Mouse (Mus musculus): ENCODE results near the gene Mob3b.

Mob3b gene

DNA sequence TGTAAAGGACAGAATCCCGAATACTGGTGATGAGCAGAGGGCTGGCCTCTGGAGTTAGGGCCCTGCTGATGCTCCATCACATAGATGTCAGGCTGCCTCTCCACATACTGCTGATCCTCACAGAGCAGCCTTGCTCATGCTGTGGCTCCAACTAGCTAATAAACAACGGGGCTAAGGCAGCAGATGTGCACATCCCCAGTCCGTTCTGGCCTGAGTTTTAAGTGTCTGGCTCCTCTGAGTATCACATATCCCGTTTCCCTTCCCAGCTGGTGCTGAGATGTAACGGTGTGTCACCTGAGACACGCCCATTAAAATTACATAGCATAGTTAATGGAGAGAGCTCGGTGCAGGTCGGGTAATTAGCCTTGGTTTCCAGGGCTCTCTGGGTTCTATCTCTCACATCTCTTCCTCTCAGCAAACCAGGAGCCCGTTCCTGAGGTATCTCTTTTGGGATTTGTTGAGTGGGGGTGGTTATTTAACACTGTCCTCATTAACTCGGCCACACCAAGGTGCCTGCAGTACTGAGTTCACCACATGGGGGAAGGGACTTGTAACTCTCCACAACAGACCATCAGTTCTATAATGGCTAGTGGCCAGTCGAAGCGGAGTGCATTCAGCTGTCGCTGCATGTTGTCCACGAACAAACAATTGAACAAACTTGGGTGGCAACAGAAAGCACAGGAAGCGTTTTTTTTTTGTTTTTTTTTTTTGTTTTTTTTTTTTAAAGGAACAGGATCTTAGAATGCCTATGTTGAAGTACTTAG, 92.0 kb downstream of the Mob3b start:
- DNase-seq (ENCODE audit: low spot score in 2 of 2), result no peak

DNA sequence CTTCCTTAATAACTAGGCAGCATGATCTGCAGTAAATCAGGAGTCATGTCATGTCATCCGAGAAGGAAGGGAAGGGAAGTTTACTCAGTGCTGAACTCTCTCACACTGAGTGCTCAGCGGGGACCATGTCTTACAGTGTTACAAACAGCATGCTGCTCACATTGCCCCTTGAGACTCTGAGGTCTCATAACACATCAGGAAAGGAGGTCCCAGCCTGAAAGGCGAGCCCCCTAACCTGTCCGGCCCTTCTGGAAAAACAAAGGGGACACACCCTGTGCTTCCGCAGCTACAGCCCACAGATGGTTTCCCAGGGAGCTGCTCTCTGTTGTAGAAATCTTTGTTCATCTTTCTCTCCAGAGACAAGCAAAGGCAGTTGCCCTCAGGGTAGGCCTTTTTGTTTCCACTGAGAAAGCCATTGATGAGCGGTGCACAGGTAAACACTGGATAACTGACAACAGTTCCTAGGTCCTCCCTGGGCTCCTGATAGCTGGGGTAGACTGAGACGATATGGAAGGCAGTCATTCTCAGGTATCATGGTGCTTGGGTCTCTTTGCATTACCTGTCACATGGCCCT, 94.1 kb downstream of the Mob3b start:
- DNase-seq (ENCODE audit: low spot score in 2 of 2), result no peak

DNA sequence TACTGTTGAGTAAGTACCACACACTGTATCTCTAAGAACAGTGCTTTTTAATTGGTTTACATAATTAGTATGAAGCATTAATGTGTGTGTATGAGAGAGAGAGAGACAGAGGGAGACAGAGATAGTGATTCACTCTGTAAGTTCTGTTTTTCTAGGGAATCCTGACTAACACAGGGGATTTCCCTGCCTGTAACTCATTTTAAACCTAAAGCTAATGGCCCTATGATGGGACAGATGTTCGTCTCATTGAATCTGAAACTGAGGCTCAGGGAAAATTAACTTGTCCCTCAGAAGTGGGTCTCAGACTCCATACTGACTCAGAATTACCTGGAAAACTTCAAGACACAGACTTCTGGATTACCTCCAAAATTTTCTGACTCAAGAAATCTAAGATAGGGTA, 96.3 kb downstream of the Mob3b start:
- DNase-seq (ENCODE audit: low spot score in 2 of 2), result no peak

DNA sequence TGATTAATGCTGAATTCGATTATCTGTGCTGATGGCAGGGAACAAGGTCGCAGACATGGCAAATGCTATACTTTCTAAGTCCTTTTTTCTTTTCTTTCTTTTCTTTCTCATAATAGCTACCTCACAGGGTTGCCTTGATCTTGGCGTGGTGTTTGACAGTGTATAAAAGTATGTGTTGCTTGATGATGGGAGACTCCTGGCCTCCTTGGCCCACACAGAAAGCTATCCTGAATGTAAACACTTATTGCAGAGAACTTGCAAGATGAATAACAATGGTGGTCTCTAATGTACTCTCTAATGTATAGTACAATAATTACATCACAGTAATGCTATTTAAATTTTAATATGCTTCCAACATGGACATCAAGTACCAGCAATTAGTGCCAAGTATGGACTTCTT, 96.9 kb downstream of the Mob3b start:
- DNase-seq (ENCODE audit: low spot score in 2 of 2), result no peak

DNA sequence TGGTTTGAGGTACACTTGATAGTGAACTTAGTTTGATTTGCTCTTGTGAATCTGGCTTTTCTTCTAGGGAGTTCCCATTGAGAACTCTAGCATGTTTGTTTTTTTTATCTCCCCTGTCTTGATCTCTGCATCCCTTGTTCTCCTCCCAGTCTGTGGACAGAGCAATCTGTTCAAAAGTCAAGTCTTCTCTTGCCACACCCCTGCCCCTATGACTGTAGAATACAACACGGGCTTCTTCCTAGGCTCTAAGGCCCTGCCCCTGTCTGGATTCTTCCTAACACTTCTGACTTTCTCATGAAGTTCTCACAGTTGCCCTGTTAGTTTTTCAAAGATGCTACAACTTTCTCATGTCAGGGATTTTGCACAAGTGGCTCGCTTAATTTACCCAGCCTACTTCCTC, 102.9 kb downstream of the Mob3b start:
- no peak for DNase-seq (ENCODE audit: low spot score in 2 of 2)

DNA sequence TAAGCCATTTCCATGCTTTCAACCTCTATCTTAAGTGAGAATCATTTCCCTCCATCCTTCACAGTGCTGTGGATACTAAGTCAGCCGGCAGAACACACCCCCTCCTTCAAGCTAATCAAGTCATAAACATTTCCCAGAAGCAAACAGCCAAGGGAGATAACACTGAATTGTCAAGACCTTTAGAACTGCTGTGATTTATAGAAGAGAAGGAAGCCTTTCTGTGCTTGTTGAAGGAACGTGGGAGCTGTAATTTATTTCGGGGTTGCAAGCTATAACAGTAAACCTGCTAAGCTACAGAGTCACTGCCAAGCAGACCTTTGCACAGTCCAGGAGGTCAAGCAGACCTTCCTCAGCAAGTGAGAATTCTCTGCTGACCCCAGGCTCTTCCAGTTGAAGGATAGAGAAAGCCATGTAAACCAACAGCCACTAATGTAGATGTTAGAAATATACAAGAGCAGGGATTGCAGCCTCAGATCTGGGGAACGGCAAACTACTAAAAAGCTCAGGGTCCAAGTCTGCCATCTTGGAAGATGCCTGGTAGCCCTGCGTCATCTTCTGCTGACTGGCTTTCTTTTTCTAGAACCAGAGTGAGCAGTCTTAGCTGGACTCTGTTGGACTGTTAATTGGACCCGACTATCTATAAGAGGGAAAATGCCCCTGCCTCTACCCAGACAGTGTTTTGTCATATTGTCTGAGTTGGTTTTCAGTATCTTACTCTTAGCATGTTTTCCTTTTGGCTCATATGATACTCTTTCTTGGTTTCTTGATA, 104.9 kb downstream of the Mob3b start:
- no peak for DNase-seq (ENCODE audit: low spot score in 2 of 2)

DNA sequence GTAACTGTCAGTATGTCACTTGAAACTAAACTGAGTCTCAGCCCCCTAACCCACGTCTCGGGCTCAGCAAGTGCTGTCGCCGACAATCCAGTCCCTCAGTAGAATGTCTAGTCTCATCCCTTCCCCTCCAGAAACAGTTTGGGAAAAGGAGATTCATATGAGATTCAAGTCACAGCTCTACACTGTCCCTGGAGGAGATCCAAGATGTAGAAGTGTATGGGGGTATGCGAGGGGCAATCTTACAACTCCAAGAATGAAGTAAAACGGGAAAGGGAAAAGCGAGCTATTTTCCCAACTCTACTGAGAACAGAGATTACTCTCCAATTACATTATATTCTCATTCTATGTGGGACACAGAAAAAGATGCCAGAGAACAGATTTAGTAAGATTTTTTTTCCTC, 106.1 kb downstream of the Mob3b start:
- DNase-seq (ENCODE audit: low spot score in 2 of 2), result no peak

DNA sequence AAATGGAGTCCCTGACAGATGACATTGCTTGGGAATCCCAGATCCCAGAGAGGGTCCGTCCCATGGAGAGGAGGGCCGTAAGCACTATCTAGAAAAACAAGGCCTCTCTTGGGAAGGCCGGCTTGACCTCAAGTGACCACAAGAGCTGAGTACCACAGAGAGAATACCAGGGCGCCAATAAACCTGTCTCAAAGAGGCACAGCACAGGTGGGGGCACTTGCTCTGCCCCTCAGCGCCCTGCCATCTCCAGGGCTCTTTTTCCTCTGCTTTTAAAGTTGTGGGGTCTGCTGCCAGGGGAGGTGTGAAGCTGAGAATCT, 107.6 kb downstream of the Mob3b start:
- DNase-seq (ENCODE audit: low spot score in 2 of 2), result no peak

DNA sequence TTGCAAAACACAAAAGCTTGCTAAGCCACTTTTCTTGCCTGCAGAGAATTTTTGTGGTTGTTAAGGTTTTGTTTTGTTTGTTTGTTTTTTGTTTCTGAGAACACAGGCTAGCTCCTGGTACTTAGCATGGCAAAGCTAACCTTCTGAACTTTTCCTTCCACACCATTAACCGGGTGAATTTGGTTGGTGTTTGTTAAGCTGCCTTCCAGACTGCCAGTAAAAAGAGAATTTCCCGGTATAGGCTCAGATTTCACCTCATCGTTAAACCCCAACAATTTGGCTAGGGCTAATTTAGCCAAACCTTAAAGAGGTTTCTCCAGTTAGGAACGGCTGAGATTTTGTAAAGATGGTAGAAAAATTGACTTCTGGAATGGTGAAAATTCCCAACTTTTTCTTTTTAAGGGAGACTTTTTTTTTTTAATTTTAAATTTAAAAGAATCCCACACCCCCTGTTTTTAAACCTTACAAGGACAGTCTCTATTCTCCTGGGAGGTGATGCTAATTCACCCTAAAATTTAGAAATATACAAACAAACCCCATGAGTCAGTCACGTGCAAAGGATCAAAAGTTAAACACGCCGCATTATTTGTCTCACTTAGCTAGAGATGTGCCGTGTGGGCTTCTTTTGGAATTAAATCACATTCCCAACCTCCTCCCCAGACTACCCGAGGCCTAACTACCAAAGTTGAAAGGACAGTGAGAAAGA, 108.1 kb downstream of the Mob3b start:
- DNase-seq (ENCODE audit: low spot score in 2 of 2), result no peak

DNA sequence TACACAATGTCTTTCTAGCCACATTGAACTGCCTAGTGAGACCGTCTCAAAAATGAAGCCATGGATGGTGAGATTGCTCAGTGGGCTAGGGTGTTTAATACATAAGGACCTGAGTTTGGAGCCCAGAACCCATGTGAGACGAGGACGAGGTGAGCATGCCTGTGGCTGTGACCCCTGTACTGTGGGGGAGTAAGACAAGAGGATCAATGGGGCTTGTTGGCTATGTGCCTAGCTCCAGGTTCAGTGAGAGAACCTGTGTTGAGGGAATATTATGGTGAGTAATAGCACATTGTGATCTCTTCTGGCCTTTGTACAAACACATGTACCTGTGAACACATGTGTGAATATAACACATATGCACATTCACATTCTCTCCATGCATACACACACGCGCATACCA, 116.4 kb downstream of the Mob3b start:
- DNase-seq (ENCODE audit: low spot score in 2 of 2), result no peak

DNA sequence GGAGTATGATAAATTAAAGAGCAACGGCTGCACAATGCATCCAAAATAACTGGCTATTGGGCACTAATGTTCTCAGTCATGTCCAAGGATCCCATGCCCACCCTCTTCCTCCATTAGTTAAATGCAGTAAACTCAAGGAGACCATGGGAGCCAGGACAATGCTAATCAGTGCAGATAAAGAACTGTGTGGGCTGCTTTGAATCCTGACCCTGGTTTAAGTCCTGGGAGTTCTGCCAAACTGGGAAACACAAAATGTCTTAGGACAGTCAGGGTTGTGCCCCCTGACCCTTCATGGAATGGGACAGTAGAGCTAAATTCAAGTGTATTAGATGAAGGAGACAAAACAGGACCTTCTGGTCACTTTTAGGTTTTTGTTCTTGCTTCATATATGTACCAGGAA, 117.0 kb downstream of the Mob3b start:
- DNase-seq (ENCODE audit: low spot score in 2 of 2), result no peak

DNA sequence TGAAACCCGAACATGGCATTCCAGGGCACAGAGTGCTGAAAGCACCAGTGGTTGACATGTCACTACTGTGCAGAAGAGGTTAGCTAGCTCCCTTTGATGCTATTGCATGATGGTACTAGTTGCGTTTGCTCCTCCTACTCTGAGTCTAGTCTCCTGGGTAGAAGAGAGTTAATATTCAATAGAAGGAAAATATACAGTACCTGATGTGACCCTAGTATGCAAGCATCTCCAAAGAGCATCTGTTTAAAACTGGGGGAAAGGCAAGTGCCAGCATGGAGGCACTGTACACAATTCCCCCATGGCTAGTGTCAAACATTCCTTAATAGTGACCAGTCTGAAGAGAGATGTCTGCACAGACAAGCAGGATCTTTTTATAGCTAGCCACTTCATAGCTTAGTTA, 119.5 kb downstream of the Mob3b start:
- DNase-seq (ENCODE audit: low spot score in 2 of 2), result no peak

DNA sequence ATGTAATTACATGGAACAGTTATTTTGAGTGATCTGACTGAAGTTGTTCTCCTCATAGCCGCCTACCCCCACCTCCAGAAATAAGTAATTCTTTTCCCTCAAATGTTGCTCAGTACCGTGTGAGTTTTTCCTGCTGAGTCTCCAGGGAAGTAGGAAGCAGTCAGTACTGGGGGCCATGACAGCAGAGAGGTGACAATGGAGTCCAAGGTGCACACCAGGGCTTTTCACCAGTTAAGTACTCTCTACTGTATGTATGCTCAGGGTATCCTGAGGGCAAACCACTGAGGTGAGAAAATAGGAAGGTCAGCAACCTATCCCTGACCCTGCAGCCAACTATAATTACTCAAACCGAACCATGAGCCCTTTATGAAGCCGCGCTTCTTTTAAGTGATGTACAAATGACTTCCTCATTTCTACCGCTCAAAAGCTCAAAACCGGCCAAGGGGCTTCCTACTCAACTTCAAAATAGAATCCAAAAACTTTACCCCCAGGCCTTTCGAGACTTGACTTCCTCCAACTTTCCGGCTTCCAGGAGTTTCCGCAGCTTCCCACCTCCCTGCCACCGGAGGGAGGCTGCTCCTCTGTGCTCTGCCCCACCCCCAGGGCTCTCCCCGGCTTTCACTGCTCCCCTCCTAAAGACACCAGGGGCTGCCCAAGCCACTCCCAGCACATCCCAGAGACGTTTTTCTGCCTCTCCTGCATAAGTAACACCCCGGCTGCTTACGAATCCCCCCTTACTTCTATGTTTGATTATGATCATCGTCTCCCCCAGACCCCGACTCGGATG, 122.6 kb downstream of the Mob3b start:
- DNase-seq (ENCODE audit: low spot score in 2 of 2), result no peak

DNA sequence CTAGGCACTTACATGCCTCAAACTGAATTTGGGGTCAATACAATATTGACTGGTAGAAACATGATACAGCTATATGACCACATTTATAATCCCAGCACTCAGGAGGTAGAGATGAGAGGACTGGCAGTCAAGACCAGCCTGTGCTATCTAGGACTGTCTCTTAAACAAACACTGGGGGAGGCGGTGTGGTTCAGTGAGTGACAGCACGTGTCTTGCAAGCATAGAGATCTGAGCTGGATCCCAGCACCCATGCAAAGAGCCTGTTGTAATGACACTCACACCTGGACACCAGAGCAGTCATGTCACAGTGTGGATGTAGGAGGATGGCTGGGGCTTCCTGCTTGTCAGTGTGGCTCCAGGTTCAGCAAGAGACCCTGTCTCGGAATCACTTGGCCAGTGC, 124.5 kb downstream of the Mob3b start:
- DNase-seq (ENCODE audit: low spot score in 2 of 2), result no peak

DNA sequence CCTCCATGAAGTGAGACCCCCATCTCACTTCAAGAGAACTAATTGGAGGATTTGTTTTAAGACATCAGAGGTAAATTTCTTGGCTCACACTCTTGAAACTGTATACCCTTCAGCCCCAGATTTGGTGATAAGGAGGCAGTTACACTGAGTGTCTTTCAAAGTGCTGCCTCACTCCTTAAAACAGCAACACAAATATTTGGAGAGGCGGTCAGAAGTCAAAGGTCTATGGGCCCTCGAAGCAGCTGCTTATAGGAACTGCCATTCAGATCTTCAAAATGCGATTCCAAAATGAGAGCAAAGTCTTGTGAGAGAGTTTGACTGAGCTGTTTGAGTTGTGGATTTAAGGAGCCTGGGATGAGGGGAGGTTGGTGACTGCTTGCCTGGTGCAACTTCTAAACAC, 125.7 kb downstream of the Mob3b start:
- DNase-seq (ENCODE audit: low spot score in 2 of 2), result no peak

DNA sequence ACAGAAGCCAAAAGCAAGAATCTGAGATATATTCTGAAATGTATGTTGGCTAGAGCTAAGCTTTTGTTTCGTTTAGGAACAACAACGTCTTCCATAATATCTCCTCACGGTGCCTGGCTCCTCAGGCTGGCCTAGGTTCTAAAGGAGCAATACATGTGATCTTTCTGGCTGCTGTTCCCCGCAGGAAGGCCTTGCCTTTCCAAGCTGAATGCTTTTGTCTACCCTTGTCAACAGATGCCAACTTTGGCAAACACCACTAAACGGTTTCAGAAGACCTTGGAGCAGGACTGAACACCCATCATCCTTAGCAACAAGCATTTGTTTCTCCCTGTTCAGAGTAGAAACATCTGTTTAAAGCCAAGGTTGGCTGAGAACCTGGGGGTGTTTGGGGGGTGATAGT, 126.1 kb downstream of the Mob3b start:
- DNase-seq (ENCODE audit: low spot score in 2 of 2), result no peak

DNA sequence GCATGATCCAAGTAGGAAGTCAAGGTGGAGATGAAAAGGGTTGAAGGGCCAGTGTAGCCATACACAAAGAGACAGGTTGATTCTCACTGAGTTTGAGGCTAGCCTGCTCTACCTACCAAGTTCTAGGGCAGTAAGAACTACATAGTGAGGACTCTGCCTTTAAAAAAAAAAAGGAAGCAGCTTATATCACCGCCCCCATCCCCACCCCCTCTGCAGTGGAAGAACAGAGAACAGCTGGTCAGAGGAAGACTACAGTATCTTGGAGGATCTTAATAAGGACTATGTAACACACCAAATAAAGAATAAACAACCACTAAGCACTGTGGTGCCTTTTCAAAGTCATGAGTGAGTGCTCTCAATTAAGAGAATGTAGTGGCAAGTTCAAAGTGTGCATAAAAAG, 138.9 kb downstream of the Mob3b start:
- DNase-seq (ENCODE audit: low spot score in 2 of 2), result no peak

DNA sequence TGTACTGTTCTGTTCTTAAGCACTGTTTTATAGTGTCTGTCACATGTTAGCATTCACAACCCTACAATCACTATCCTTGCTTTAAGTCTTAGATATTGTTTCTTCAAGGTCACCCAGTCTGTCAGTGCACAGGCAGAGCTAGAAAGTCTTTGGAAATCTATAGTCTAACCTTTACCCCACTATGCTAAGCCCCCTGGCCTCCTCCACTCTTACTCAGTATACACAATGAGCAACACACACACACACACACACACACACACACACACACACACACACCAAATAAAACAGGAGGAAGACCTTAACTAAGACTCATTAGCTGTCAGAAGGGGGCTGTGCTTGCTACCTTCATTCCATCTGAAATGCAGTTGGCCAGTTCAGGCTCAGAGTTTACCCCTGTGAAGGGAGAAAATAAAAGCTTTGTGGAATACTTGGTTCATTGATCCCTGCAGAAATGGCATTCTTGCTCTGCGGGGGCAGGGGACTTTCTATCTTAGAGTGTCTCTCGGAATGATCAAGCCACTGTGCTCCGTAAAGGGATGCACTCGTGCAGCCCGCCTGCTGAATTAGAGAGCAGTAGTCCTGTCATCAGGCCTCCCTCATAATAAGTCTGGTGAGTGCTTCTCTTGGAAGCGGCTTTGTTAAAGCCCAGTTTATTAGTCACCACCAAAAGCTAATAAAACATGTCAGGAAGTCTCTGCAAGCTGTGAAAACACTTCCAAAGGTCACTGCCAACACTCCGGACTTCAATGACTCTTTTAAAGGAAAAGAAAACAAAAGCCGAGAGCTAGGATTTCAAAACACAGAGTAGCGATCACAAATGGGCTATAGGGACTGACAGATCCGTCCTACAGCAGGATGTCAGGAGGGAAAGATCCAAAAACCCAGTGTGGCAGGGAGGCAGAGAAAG, 144.6 kb downstream of the Mob3b start:
- no peak for DNase-seq (ENCODE audit: low spot score in 2 of 2)

DNA sequence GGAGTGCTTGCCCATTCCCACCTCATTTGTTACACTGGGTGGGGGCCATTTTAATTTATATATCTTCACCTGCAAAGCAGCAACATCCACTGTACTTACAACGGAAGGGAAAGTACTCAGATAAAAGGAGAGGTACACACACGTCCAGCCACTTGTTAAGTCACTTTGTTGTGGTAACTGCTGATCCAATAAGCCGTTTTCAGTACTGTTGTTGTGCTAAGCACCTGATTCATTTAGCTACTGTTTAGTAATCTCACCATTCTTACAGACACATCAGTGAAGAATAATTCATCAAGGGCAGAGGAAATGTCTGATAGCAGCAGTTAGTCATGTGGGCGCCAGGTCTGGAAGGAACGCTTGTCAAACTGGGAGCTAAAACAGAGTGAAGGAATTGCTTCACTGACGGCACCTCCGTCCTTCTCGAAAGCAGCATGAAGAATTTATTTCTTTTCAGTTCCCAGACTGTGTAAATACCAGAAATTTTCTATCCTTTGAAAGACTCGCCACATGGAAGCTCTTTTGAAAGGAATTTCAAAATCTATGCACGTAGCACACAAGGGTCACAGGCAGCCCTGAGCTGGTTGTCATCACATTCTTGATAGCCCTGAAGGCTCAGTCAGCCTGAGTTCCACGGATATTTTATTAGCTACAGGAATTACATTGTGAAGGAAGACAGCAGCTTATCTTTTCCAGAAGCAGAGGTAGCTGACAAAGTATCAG, 150.6 kb downstream of the Mob3b start:
- DNase-seq (ENCODE audit: low spot score in 2 of 2), result no peak

DNA sequence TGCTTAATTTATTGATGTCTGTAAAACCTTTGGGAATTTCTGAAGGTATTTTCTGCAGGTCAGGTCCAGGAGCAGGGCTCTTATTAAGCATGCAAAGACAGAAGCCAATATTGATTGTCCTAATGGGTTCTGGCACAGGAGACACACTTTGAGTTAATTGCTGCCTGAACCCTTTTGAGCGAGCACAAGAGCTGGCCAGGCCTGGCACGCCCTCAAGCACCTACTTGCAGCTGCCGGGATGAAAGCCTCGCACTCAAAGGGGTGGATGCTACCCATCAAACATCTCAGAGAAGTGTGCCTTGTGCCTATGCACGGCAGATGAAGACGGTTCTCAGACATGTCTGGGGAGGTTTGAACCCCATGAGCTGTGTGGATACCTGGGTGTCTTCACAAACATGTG, 151.2 kb downstream of the Mob3b start:
- DNase-seq (ENCODE audit: low spot score in 2 of 2), result no peak
